In genomic region chr1:185229406-185230201, GRCm38 (mm10) we compare ENCODE assay signal across 8 mouse cellular contexts. TPM values are rescaled to one million over a fixed set of nuclear protein-coding genes. Genes with fewer than 3 reads are reported as not detected.
DNase-seq lines count a peak whose midpoint lies in the region; ATAC-seq and TF ChIP-seq lines count a peak whose summit lies in the region.

No protein-coding gene starts in this region.

- no peak for TF ChIP-seq CTCF in thymus, adult 2 months (IDR thresholded peaks at IDR 0.05; ENCODE audit: borderline replicate concordance, control insufficient read depth, extremely low read depth, insufficient read depth, low read length, poor library complexity)

- no peaks in the 10 kb centered on the region for H3K9me3 ChIP-seq in heart, embryonic 12.5 days (replicated peaks)
- H3K9me3 ChIP-seq in liver, embryonic 15.5 days (replicated peaks) = no peaks in the 10 kb centered on the region

- peak overlapping the region; percentile 66 for H3K27ac ChIP-seq in heart, embryonic 12.5 days (ENCODE audit: poor library complexity, severe bottlenecking)
- H3K27ac ChIP-seq in liver, embryonic 15.5 days (replicated peaks) = peak overlapping the region; percentile 29; the same call in 1 of the 2 replicates
- H3K27ac ChIP-seq in thymus, adult 2 months (ENCODE audit: control insufficient read depth, insufficient read depth, low read length) = no peak overlapping the region

- no peak overlapping the region; the same call in 1 of the 2 replicates for H3K4me2 ChIP-seq in heart, embryonic 12.5 days
- no peak overlapping the region for H3K4me2 ChIP-seq in liver, embryonic 15.5 days

- WGBS in heart, embryonic 12.5 days = 49% methylated on average over 7 of the region's 7 CpGs
- WGBS in liver, embryonic 15.5 days (ENCODE audit: insufficient replicate concordance) = 43% methylated on average over 7 of the region's 7 CpGs
- WGBS in thymus, adult 2 months = 68% methylated on average over 7 of the region's 7 CpGs

- peaks cover 31% of the 10 kb centered on the region for H3K36me3 ChIP-seq in heart, embryonic 12.5 days
- peaks cover 24% of the 10 kb centered on the region for H3K36me3 ChIP-seq in liver, embryonic 15.5 days (replicated peaks)
- peaks cover 6% of the 10 kb centered on the region; the same call in 1 of the 2 replicates for H3K36me3 ChIP-seq in thymus, adult 2 months (ENCODE audit: control insufficient read depth, insufficient read depth, low read length)

- no peak overlapping the region for H3K4me3 ChIP-seq in heart, embryonic 12.5 days
- H3K4me3 ChIP-seq in liver, embryonic 15.5 days (replicated peaks) = no peak overlapping the region
- no peak overlapping the region for H3K4me3 ChIP-seq in thymus, adult 2 months (ENCODE audit: control insufficient read depth, insufficient read depth, low read length)

- peak; percentile 12 to 18 for DNase-seq in cerebellum, postnatal 10 days
- no peak for DNase-seq in cerebellum, postnatal 4 days (ENCODE audit: low spot score in 2 of 2)
- DNase-seq in right cerebral cortex, postnatal 25 days = peak; percentile 38
- DNase-seq in right cerebral cortex, postnatal 14 days = no peak
- DNase-seq in thymus, postnatal 25 days = no peak
- DNase-seq in thymus, adult 2 months = no peak

- no peaks in the 10 kb centered on the region for H3K27me3 ChIP-seq in heart, embryonic 12.5 days (replicated peaks)
- no peaks in the 10 kb centered on the region for H3K27me3 ChIP-seq in liver, embryonic 15.5 days
- no peaks in the 10 kb centered on the region for H3K27me3 ChIP-seq in thymus, adult 2 months (ENCODE audit: control insufficient read depth, insufficient read depth, low read length)

- H3K9ac ChIP-seq in heart, embryonic 12.5 days = no peak overlapping the region
- H3K9ac ChIP-seq in liver, embryonic 15.5 days = no peak overlapping the region

- peaks cover 14% of the 10 kb centered on the region for H3K4me1 ChIP-seq in heart, embryonic 12.5 days (replicated peaks)
- peaks cover 25% of the 10 kb centered on the region for H3K4me1 ChIP-seq in liver, embryonic 15.5 days (replicated peaks)
- no peaks in the 10 kb centered on the region for H3K4me1 ChIP-seq in thymus, adult 2 months (replicated peaks; ENCODE audit: control insufficient read depth, insufficient read depth, low read length)

- ATAC-seq in heart, embryonic 12.5 days (ENCODE audit: insufficient number of reproducible peaks, low FRiP score) = peak; percentile 87
- ATAC-seq in liver, embryonic 15.5 days (ENCODE audit: insufficient read depth) = peak; percentile 83

- no peak for TF ChIP-seq POLR2A in thymus, adult 2 months (IDR thresholded peaks at IDR 0.05; ENCODE audit: control insufficient read depth, extremely low read depth, insufficient read depth, low read length, poor library complexity)

RNA-seq across cellular contexts. Expression of gene Rab3gap2, which starts 25.7 kb away (rescaled TPM):
- 19.0 and 19.1 TPM in 2 replicates for polyA plus RNA-seq in heart, embryonic 12.5 days (2016; fragmentation: Nextera tagmentation; extraction: Ambion mirVana)
- polyA plus RNA-seq in liver, embryonic 15.5 days (2015; fragmentation: Nextera tagmentation; extraction: Ambion mirVana) = 11.6 and 13.0 TPM in 2 replicates
- polyA plus RNA-seq in thymus, adult 2 months (2012; rRNA removed) = 26.2 and 27.5 TPM in 2 replicates

Comparison
In these comparisons a context has a peak if more than half of its experiments do, and no peak if none do; other contexts are left out.
1. DNase-seq: peak in cerebellum, postnatal 10 days (2 of 2) and right cerebral cortex, postnatal 25 days (single experiment); none in cerebellum, postnatal 4 days (0 of 2), right cerebral cortex, postnatal 14 days (single experiment), thymus, postnatal 25 days (single experiment) and thymus, adult 2 months (single experiment).